Mouse (Mus musculus): ENCODE results near the gene Bpifb6. TPM values are rescaled to one million over a fixed set of nuclear protein-coding genes. Genes with fewer than 3 reads are reported as not detected.

Gene Bpifb6
- not detected for total RNA-seq (2023)

DNA sequence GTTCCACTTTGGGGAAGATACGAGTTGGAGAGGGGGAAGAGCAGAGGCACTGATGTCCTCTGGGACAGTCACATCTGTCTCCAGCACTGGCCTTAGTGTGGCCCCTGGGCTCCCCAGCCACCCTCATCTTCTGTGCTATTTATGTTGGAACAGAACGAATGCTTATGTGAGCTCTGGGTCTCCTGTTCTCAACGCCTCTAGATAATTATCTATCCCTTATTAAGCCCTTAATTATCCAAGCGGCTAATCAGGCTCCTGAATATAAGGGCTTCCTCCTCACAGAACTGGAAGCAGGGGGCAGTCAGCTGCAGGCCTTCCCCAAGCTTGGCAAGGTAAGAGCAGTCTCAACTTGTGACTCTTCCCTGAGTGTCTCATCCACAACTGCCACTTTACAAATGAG lies at the start of gene Bpifb6:
TSS of gene Bpifb6 (plus strand) at position 301 of the 400 bp plus-strand sequence.

DNA sequence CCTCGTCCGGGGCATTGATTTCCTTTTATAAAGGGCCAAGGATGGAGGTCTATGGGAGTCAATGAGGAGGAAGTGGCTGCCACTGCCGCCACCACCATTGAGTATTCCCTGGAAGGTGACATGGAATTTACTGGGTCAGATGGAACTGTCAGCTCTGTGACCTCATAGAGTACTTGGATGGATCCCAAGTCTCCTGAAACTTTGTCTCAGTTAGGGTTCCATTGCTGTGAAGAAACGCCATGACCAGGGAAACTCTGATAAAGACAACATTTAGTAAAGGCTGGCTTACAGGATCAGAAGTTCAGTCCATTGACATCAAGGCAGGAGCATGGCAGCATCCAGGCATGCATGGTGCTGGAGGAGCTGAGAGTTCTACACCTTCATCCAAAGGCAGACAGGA lies 29.2 kb upstream of the Bpifb6 start, which contains the start of gene Sun5:
TSS of gene Sun5 (minus strand) at position 101 of the 400 bp plus-strand sequence.

DNA sequence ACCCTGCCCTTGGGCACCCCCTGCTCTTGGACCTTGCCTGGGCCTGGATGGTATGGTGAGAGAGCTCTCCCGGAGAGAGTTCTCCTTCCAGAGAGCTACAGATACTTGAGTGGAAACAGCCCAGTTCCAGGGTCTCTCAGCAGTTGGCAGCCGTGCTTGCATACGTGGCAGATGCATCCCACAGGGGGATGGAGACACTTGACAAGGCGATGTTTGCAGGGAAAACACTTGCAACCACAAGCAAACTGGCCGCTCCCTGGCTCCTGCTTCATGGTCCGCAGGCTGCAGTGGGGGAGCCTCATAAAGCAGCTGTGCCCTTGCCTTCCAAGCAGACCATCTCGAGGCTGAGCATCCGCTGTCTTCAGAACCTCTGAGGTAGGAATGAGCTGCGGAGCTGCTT lies 25.4 kb upstream of the Bpifb6 start, which contains the start of gene Bpifb2:
TSS of gene Bpifb2 (plus strand) at position 301 of the 400 bp plus-strand sequence.

DNA sequence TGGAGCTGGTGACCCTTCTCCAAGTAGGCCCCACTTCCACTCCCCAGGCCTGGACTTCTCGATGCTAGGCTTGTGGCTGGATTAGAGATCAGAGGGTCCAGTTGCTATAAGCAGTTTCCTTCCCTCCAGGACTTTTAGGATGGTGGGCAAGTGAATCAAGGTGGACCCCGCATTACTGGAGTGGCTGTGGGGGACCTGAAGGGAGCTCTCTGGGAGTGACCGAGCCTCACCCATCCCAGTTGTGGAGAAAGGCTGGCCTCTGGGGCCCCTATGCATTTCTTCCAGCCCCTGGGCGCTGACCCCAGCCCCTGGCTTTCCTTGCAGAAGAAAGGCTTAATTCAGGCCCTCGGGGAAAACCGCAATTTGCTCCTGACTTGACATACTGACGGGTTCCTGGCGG lies 17.7 kb downstream of the Bpifb6 start, which contains the start of gene Bpifb3:
TSS of gene Bpifb3 (plus strand) at position 301 of the 400 bp plus-strand sequence.

DNA sequence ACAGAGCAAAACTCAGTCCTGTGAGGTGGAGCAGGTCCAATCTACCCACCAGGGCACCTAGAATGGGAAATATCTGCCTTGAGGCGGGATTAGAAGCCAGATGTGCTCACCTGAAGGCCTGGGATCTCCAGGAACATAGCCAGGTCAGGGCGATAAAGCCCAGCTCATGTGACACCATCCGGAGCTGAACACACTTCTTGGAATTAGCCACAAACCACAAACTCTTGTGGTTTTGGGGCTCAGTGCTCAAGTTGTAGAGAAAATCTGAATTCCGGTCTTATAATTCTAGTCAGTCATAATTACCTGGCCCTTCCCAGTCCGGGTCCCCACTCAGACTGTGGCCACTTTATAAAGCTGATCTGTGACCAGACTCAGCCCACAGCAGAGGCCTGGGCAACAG lies 37.7 kb downstream of the Bpifb6 start, which contains the start of gene Bpifb4:
TSS of gene Bpifb4 (plus strand) at position 370 of the 400 bp plus-strand sequence.

Other genes with a start within 250 kb of the Bpifb6 start
- gene Dnmt3c, start 203.7 kb upstream of the Bpifb6 start, total RNA-seq (2023), result under 1 TPM in 1 of 2 experiments, not detected in 1; 0.37 TPM
- 100 to 1,000 TPM; 116 to 127 TPM for gene Mapre1, start 159.1 kb upstream of the Bpifb6 start, total RNA-seq (2023)
- gene Efcab8, start 120.5 kb upstream of the Bpifb6 start, total RNA-seq (2023), result under 1 TPM in 1 of 2 experiments, not detected in 1; 0.79 TPM
- not detected for gene Sun5, start 29.3 kb upstream of the Bpifb6 start, total RNA-seq (2023)
- not detected for gene Bpifb2, start 25.3 kb upstream of the Bpifb6 start, total RNA-seq (2023)
- not detected for gene Bpifb3, start 17.8 kb downstream of the Bpifb6 start, total RNA-seq (2023)
- gene Bpifb4, start 37.8 kb downstream of the Bpifb6 start, total RNA-seq (2023), result not detected
- gene Bpifa6, start 74.6 kb downstream of the Bpifb6 start, total RNA-seq (2023), result not detected
- not detected for gene Bpifa2, start 107.9 kb downstream of the Bpifb6 start, total RNA-seq (2023)
- not detected for gene Bpifa3, start 229.9 kb downstream of the Bpifb6 start, total RNA-seq (2023)
- gene Bpifa1, start 242.5 kb downstream of the Bpifb6 start, total RNA-seq (2023), result not detected

Data from neutrophil, adult 83 days (primary cell).